19 mouse cellular contexts compared by ENCODE assay signal in the genomic region with DNA sequence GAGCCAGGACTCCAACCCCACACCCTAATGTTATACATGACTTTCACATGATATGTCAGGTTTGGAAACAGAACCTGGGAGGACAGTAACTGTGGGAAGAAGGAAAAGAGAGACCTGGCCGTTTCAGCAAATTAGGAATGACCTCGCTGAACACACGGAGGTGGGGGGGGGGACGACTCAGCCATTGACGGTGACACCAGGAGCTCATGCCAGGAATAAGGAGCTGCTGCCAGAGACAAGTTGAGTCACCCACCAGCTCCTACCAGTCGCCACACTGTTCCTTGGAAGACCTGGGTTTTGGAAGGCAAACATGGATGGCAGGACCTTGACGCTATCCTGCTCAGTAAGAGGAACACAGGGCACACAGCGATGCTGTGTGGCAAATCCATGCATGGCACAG.
"Had no signal": no experiment of that assay in that cellular context is flagged by ENCODE, and none has a peak within 500 bp of the region (broad histone marks: within the 10 kb centered on the region; RNA-seq: fewer than 3 reads in every experiment).

No protein-coding gene starts in this region.

- H3K9ac ChIP-seq: liver, embryonic 13.5 days; midbrain, embryonic 13.5 days; neural tube, embryonic 13.5 days; stomach, embryonic 15.5 days had no signal

- DNase-seq: kidney, adult 2 months; kidney, postnatal 25 days; liver, embryonic 13.5 days; lung, adult 2 months; lung, postnatal 36 days; retina, postnatal 1 day; right cerebral cortex, postnatal 25 days; spleen, adult 18-20 months; thymus, adult 2 months; thymus, postnatal 14 days; thymus, postnatal 4 days had no signal

- H3K27me3 ChIP-seq: liver, embryonic 13.5 days; megakaryocyte, embryonic 14.5 days; midbrain, embryonic 13.5 days; neural tube, embryonic 13.5 days; stomach, embryonic 15.5 days had no signal

- H3K36me3 ChIP-seq: liver, embryonic 13.5 days; neural tube, embryonic 13.5 days; stomach, embryonic 15.5 days had no signal

- ATAC-seq: midbrain, embryonic 13.5 days; midbrain, embryonic 16.5 days had no signal

- H3K27ac ChIP-seq: kidney, postnatal 0 days; liver, embryonic 13.5 days; midbrain, embryonic 13.5 days; neural tube, embryonic 13.5 days had no signal

- H3K4me3 ChIP-seq: liver, embryonic 13.5 days; megakaryocyte, embryonic 14.5 days; midbrain, embryonic 10.5 days; midbrain, embryonic 13.5 days; myocyte; neural tube, embryonic 13.5 days; stomach, embryonic 15.5 days had no signal

- H3K4me2 ChIP-seq: liver, embryonic 13.5 days; midbrain, embryonic 13.5 days; neural tube, embryonic 13.5 days had no signal

- H3K4me1 ChIP-seq: megakaryocyte, embryonic 14.5 days had no signal

- H3K9me3 ChIP-seq: liver, embryonic 13.5 days; midbrain, embryonic 10.5 days; midbrain, embryonic 13.5 days; neural tube, embryonic 13.5 days; stomach, embryonic 15.5 days had no signal
